Mouse (Mus musculus) liver, embryonic 11.5 days (tissue): ENCODE measurements around the gene Sh3pxd2a. TPM values are rescaled to one million over a fixed set of nuclear protein-coding genes. Genes with fewer than 3 reads are reported as not detected.
A peak's percentile ranks its signal among the peaks of the same experiment; 100 is the strongest.

ENCODE experiments used
- ATAC-seq: fragments of 200-750 bp; cut with Nextera tagmentation; replicated peaks from 2 replicates; pipeline ENCODE4 v1.8.0; 2017; ENCODE audit warnings: moderate number of reproducible peaks, mild to moderate bottlenecking, moderate TSS enrichment, moderate library complexity; ENCODE audit not compliant: low FRiP score
- DNase-seq: peaks from one replicate; pipeline ENCODE4 v3.0.0-alpha.2; 2017; ENCODE audit warnings: low spot score
- H3K27ac ChIP-seq: fragments of 300-500 bp; sonication (generic); 2 replicates; pipeline ENCODE4 v1.5.1; 2014; ENCODE audit warnings: mild to moderate bottlenecking, low read depth, low read length, control low read depth
- H3K27me3 ChIP-seq: fragments of 300-500 bp; sonication (generic); replicated peaks from 2 replicates; pipeline ENCODE4 v1.6.1; 2014; ENCODE audit warnings: low read length, mixed read lengths; ENCODE audit not compliant: control insufficient read depth, insufficient read depth
- H3K36me3 ChIP-seq: fragments of 300-500 bp; sonication (generic); 2 replicates; pipeline ENCODE4 v1.6.1; 2014; ENCODE audit warnings: mild to moderate bottlenecking, low read length, moderate library complexity, mixed read lengths; ENCODE audit not compliant: control insufficient read depth, insufficient read depth
- H3K4me1 ChIP-seq: fragments of 300-500 bp; sonication (generic); replicated peaks from 2 replicates; pipeline ENCODE4 v1.6.1; 2014; ENCODE audit warnings: low read length, mixed read lengths; ENCODE audit not compliant: control insufficient read depth, insufficient read depth
- H3K4me2 ChIP-seq: fragments of 300-500 bp; sonication (generic); 2 replicates; pipeline ENCODE4 v1.6.1; 2014; ENCODE audit warnings: mild to moderate bottlenecking, control low read depth, moderate library complexity
- H3K4me3 ChIP-seq: fragments of 300-500 bp; sonication (generic); 2 replicates; pipeline ENCODE4 v1.5.1; 2014; ENCODE audit warnings: low read depth, low read length, control low read depth
- H3K9ac ChIP-seq: fragments of 300-500 bp; sonication (generic); 2 replicates; pipeline ENCODE4 v1.6.1; 2014; ENCODE audit warnings: low read depth, low read length, control low read depth
- H3K9me3 ChIP-seq: fragments of 300-500 bp; sonication (generic); 2 replicates; pipeline ENCODE4 v1.6.1; 2016; ENCODE audit warnings: low read length, inconsistent platforms, mixed read lengths; ENCODE audit not compliant: control insufficient read depth
- WGBS: fragments of 180-500 bp; shearing (Covaris S2); extraction: QIAGEN DNeasy Blood & Tissue Kit; methylation state at CpG from one replicate; pipeline ENCODE4 v1.1.7; 2014; 5-methylcytosine and 5-hydroxymethylcytosine counted together
- polyA plus RNA-seq: library from polyadenylated mRNA; unstranded; fragments of >200 nt; fragmentation: Nextera tagmentation; extraction: Ambion mirVana; gene quantifications from 2 replicates; pipeline ENCODE4 v1.2.1, GENCODE M21; 2014

The Sh3pxd2a gene
- polyA plus RNA-seq, 1 experiment from 2014 or later, result 3.6 TPM

DNA sequence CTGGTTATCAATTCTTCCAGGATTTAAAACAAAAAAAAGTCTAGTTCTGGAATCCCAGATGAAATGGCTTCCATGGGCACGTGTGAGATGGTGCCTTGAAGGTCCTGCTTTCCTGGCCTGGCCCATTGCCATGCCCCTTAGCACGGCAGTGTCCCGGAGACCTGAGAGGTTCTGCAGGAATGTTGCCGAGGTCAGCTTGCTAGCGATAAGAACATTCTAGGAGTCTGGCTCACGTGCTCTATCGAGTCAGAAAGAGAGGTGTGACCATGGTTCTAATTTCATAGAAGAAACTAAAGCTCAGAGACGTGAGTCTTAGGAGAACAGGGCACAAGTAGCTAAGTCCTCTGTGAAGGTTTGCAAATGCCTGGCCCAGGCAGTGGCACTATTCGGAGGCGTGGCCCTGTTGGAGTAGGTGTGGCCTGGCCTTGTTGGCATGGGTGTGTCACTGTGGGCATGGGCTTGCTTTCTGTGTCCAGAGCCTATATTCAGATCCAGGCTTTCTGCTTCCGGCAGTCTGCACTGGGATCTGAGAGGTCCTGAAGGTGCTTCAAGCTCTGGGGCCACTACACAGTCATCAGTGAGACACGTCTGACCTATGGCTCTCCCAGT, 96.8 kb downstream of the Sh3pxd2a start:
- H3K27ac ChIP-seq, result no peak overlapping the region
- H3K4me2 ChIP-seq, result no peak overlapping the region
- WGBS, result 83% methylated on average over 12 of the region's 12 CpGs
- no peak overlapping the region for H3K9ac ChIP-seq
- no peaks in the 10 kb centered on the region for H3K27me3 ChIP-seq
- ATAC-seq (no peak), DNase-seq (no peak)
- no peak overlapping the region for H3K4me3 ChIP-seq
- no peaks in the 10 kb centered on the region for H3K36me3 ChIP-seq
- peaks cover 16% of the 10 kb centered on the region for H3K4me1 ChIP-seq
- no peaks in the 10 kb centered on the region for H3K9me3 ChIP-seq

DNA sequence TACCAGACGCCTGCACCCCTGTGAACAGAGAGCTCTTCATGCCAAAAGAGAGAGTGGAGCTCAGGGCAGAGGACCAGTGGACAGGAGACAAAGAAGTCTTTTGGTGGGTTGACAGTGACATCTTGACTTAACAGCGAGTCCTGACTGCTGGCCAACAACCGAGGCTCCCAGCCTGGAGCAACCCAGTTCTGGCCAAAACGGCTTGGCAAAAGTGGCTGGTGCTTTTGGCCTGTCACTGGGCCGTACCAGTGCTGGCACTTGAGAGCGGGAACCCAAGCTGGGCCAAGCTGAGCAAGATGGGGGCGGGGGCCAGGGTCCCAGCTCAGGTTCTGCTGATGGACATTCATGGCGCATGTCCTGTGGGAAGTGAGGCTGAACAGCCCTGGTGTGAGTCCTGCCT, 97.6 kb downstream of the Sh3pxd2a start:
- H3K4me1 ChIP-seq, result peaks cover 16% of the 10 kb centered on the region
- no peak for ATAC-seq
- 91% methylated on average over 8 of the region's 8 CpGs for WGBS

DNA sequence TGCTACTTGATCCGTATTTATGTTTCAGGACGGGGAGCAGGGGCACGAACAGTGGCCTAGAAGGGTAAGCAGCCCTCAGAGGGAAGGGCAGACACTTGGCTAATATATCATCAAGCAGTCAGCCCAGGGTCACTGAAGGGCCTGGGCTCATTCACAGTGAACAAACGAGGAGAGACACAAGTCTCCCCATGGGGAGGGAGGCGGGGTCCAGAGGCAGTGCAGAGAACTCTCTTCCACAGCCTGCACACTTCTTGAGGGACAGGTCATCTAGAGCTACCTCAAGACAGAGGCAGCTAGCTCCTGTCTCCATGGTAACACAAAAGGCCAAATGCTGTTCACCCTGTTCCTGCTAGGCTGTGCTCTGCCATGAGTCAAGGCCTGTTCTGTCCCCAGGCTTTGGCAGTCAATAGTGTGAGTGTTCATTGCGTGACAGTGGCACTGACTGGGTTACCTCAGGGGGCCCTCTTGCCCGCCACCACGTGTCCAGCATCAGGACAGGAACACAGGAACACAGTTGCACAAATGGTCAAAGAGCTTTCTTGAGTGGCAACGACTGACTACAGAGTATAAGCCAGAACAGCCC, 101.0 kb downstream of the Sh3pxd2a start:
- WGBS, result 75% methylated on average over 9 of the region's 9 CpGs
- no peak overlapping the region for H3K4me3 ChIP-seq
- no peaks in the 10 kb centered on the region for H3K9me3 ChIP-seq
- H3K27me3 ChIP-seq, result no peaks in the 10 kb centered on the region
- DNase-seq (no peak), ATAC-seq (no peak)
- H3K27ac ChIP-seq, result no peak overlapping the region
- no peak overlapping the region for H3K4me2 ChIP-seq
- no peaks in the 10 kb centered on the region for H3K36me3 ChIP-seq
- H3K9ac ChIP-seq, result no peak overlapping the region
- peaks cover 6% of the 10 kb centered on the region for H3K4me1 ChIP-seq

More for the DNA sequence above, 97.6 kb downstream of the Sh3pxd2a start:
- Histone ChIP-seq H3K36me3 (no peaks in the 10 kb centered on the region), H3K9ac (no peak overlapping the region), H3K4me2 (no peak overlapping the region), H3K27me3 (no peaks in the 10 kb centered on the region), H3K9me3 (no peaks in the 10 kb centered on the region), H3K4me3 (no peak overlapping the region), H3K27ac (no peak overlapping the region)
- no peak for DNase-seq

DNA sequence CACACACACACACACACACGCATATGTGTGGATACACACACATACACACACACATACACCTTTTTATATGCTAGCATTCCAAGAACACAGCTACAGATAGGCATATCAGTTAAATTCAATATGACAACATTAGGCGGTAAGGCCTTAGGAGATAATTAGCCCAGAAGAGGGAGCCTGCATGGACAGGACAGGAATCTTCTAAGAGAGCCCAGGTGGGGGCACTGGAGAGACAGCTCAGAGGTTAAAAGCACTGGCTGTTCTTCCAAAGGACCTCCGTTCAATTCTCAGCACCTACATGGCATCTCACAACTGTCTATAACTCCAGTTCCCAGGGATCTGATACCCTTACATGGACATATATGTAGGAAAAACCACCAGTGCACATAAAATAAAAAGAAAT, 103.3 kb downstream of the Sh3pxd2a start:
- H3K4me2 ChIP-seq, result no peak overlapping the region
- no peaks in the 10 kb centered on the region for H3K36me3 ChIP-seq
- H3K9me3 ChIP-seq, result no peaks in the 10 kb centered on the region
- H3K27ac ChIP-seq, result no peak overlapping the region
- H3K27me3 ChIP-seq, result no peaks in the 10 kb centered on the region
- ATAC-seq, result no peak
- H3K4me3 ChIP-seq, result no peak overlapping the region
- no peak for DNase-seq
- WGBS, result 78% methylated on average over 3 of the region's 3 CpGs
- H3K4me1 ChIP-seq, result peaks cover 3% of the 10 kb centered on the region
- H3K9ac ChIP-seq, result no peak overlapping the region

DNA sequence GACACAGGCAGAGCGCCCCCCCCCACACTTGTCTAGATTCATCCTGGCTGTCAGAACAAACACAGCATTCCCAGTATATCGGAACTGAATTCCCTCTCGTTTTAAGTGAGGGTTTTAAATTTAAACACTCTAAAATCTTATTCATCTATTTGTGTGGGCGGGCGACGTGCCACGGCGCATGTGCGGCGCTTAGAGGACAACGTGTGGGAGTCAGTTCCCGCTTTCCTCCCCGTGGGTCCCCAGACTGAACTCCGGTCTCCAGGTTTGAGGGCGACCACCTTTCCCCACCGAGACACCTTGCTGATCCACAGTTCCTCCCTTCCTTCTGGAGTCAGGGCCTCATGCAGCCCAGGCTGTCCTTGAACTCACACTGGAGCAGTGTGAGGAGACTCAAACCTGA, 104.2 kb downstream of the Sh3pxd2a start:
- peaks cover 3% of the 10 kb centered on the region for H3K4me1 ChIP-seq

DNA sequence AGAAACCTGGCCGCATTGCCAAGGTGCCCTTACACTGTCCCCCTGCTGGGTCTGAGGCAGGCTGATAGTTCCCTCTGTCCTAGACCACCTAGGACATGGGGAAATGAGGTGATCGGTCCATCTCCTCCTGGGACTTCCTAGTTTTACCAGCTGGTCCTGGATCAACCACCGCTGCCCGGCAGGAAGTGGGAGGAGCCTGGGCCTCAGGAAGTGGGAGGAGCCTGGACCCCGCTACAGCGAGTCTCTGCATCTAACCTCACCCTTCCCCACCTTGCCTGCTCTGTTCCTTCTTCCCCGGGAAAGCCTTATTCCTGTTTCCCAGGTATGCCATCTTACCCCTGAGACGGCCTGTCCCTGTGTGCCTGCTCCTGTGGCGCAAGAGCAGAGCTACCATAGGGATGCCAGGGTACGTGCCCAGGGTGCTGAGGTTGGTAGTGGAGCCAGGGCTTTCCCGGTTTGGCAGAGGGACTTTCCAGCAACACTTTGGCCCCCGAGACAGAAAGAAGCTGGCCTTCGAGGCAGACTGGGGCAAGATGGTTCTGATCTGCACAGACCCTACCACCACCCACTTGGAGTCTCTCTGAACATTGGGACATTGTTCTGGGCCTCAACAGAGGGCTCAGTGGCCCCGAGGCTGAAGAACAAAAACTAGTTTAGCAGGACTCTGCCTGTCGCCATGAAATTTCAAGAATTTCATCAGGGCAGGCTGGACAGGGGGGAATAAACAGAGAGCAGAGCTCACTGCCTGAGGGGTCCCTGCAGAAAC, 104.9 kb downstream of the Sh3pxd2a start:
- Histone ChIP-seq H3K27ac (no peak overlapping the region), H3K9me3 (no peaks in the 10 kb centered on the region), H3K4me3 (peak overlapping the region; percentile 30), H3K9ac (peak overlapping the region; percentile 48), H3K27me3 (no peaks in the 10 kb centered on the region), H3K4me2 (peak overlapping the region; percentile 63), H3K36me3 (no peaks in the 10 kb centered on the region), H3K4me1 (peaks cover 3% of the 10 kb centered on the region)
- WGBS, result 34% methylated on average over 15 of the region's 15 CpGs
- ATAC-seq, result peak; percentile 46
- DNase-seq, result no peak

More for the DNA sequence above, 104.2 kb downstream of the Sh3pxd2a start:
- H3K27me3 ChIP-seq, result no peaks in the 10 kb centered on the region
- H3K4me3 ChIP-seq, result no peak overlapping the region
- no peaks in the 10 kb centered on the region for H3K9me3 ChIP-seq
- 93% methylated on average over 16 of the region's 16 CpGs for WGBS
- DNase-seq (no peak), ATAC-seq (no peak)
- H3K36me3 ChIP-seq, result no peaks in the 10 kb centered on the region
- no peak overlapping the region; the same call in 1 of the 2 replicates for H3K4me2 ChIP-seq
- 0 out of 2 replicates have a peak overlapping the region, but pooled peaks have one; percentile 48 for H3K9ac ChIP-seq
- no peak overlapping the region for H3K27ac ChIP-seq

DNA sequence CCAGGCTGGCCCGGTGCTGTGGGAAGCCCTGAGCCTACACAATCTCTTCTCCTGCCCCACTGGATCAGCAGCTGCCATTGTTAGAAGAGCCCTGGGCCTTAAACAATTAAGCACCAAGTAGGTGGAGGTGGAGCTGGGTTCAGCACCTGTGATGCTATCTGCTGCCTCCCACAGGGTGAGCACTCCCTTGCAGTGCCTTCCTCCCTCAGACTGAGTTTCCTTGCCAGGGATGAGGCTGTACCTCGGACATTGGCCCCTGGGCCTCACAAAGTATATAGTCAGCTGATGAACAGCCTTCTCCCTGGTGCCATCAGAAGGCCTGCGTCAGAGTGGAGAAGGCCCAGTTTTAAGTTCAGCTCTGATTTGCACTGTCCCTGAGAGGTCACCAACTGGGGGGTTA, 106.9 kb downstream of the Sh3pxd2a start:
- no peak overlapping the region for H3K4me3 ChIP-seq
- no peak overlapping the region for H3K4me2 ChIP-seq
- ATAC-seq (no peak), DNase-seq (no peak)
- H3K27me3 ChIP-seq, result no peaks in the 10 kb centered on the region
- no peak overlapping the region for H3K9ac ChIP-seq
- 70% methylated on average over 3 of the region's 3 CpGs for WGBS
- peaks cover 3% of the 10 kb centered on the region for H3K4me1 ChIP-seq
- no peak overlapping the region for H3K27ac ChIP-seq
- no peaks in the 10 kb centered on the region for H3K9me3 ChIP-seq
- H3K36me3 ChIP-seq, result no peaks in the 10 kb centered on the region

DNA sequence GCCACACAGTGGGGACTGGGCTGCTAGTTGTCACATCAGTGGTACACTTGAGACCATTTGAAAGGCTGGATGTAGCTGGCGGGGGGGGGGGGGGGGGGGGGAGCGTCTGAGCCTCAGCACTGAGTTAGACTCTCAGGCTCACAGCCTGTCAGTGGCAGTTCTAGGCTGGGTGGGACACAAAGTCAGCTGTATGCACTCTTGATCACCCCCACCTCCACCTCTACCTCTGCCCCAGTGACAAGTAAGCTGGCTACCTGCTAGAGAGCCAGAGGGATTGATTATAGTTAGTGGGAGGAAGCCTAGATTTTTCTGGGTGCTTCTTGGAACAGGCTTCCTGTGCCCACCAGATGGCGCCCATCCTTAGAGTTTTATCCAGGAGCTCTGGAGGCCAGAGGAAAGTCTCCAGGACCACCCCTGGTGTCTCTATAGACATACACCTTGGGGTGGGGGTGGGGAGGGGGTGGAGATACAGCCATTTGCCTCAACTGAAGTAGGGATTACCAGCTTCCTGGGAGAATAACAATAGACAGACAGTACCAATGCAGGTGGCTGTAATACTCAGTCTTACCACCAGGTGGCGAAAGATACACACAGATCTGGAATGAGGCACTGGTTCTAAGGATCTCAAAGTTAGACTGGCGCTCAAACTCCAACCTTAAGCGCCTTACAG, 107.9 kb downstream of the Sh3pxd2a start:
- peak; percentile 45; the same call in 1 of the 2 replicates for ATAC-seq
- no peak overlapping the region for H3K27ac ChIP-seq
- no peaks in the 10 kb centered on the region for H3K9me3 ChIP-seq
- H3K9ac ChIP-seq, result no peak overlapping the region
- H3K27me3 ChIP-seq, result no peaks in the 10 kb centered on the region
- no peak overlapping the region for H3K4me3 ChIP-seq
- 16% methylated on average over 4 of the region's 6 CpGs for WGBS
- no peak overlapping the region for H3K4me2 ChIP-seq
- H3K4me1 ChIP-seq, result peaks cover 3% of the 10 kb centered on the region
- peak; percentile 73 for DNase-seq
- H3K36me3 ChIP-seq, result no peaks in the 10 kb centered on the region
